Mouse (Mus musculus) layer of hippocampus, adult 9-11 months (tissue): ENCODE data around the gene Igf2bp1.

Experiments used
- DNase-seq: peaks from one replicate; pipeline ENCODE4 v3.0.0; 2022

Igf2bp1 gene

DNA sequence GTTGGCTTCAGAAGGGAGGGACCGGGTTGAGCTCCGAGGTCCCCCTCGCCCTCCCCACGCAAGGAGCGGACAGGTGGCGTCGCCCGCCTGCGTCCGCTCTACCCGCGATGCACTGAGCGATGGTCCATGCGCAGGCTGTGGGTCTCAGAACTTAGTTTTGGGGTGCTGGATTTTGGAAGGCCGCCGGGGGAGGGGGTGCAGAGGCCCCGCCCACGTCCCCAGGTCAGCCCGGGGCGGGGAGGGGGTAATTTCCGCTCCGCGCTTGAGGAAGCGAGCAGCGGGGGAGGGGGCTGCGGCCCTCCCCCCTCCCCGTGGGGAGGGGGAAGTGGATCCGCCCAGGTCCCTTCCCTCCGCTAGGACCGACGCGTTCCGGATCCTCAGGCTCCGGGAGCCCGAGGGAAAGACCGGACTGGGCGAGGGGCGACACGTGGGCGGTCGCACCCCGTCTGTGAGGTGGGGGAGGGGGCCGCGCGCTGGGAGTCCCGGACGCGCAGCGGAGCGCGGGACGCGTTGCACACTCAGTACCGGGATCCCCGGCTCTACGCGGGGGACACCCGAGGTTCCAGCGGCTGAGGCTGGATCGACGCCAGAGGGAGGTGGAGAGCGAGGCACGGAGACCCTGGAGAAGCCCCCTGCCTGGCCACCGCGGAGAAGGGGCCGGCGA lies 1.2 kb upstream of the Igf2bp1 start:
- no peak for DNase-seq

- DNase-seq: no peak
These were observed 669 bp upstream of the Igf2bp1 start for GRCm38 (mm10) chr11:96006367-96006851.

- DNase-seq: no peak
These were observed 842 bp downstream of the Igf2bp1 start for GRCm38 (mm10) chr11:96004793-96005402.

GRCm38 (mm10) chr11:96003969-96004792 lies 1.6 kb downstream of the Igf2bp1 start:
- no peak for DNase-seq

DNA sequence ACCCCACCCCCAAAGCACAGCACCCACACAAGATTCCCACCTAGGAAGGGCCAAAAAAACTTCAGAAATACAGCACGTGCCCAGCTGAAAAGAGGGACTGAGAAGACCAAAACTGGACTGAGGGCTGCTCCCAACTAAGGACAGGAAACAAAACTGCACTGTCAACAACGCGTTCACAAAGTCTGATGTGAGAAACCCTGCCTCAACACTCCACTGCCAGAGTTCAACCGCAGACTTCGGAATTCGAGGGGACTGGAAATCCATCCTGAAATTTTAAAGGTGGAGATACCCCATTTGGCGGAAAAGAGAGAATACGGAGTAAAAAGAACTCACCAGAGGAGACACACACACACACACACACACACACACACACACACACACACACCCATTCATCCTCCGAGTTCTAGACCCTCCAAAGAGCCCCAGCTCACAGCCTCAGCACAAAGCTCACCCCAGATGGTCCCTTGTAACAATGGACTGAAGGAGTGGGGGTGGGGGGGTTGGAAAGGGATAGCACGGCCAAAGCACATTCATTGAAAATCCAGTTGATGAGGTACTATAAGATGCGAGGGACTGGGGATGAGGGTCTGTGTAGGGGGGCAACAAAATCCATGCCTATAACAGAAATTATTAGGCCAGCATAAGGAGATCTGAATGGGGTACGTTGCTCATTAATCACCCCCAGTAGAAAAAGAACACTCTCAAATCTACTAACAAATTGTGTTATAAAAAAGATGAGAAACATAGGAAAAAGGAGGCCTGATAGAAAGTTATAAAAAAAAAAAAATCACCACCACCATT lies 2.4 kb downstream of the Igf2bp1 start:
- no peak for DNase-seq

DNA sequence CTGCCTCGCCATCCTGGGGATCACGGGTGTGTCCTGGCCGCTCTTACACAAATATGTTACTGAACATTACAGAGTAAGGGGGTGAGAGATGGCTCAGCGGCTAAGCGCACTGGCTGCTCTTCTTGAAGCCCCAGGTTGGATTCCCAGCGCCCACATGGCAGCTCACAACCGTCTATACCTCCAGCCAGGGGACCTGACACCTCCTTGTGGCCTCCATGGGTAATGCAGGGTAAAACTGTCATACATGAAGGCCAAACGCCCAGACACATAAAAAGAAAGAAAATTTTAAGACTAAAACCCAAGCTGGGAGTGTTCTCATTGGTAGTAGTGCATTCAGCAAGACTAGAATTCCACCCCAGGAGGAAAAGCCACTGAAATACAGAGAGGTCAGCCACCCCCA lies 11.6 kb downstream of the Igf2bp1 start:
- DNase-seq: no peak

DNA sequence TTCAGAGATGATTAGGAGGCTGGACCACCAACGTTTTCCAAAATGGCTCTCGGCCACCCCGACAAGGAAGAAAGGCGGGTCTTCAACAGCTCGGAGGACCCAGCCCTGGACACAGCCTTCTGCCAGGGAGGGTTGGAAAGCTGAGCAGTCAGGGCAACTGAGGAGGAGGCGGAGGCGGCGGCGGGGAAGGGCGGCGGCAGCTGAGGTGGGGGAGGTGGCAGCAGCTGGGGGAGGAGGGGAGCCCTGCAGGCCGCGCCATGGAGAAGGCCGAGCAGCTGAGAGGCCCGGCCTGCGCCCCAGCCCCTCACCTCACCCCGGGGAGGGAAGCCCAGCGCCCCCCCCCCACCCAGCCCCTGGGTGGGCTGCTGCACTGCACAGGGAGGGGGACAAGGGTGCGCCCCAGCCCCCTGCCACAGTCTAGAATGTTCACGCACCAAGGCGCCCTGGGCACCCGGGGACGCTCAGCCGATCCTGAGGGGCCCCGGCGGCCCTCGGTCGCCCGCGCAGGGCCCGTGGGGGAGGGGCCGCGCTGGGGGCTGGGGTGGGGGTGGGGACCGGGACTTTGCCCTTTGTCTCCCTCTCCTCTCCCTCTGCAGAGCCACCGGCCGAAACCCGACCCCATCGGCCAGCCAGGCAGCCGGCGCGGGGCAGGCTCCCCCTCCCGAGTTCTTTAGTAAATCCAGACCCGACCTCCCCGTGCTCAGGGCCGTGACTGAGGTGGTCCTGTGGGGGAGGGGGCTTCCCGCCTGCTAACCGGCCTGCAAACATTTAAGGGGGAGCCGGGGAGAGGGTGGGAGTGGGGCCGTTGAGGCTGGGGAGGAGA lies 14.6 kb downstream of the Igf2bp1 start:
- DNase-seq: no peak

DNA sequence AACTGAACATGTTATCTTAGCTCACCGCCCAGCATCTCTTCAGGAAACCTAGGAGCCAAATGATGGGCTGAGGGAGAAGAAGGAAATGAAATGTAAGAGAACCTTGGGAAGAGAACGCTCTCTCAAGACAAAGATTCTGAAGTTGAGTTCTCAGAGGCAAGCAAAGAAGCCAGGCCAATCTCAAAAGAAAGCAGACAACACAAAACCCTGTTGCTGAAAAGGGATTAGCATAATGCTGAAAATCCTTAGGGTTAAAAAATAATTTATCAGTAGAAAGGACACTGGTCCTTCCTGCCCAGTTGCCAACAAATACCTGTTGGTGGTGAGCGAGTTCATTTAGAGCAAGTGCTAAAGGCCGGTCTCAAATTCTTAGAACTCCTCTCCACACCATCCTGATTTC lies 15.3 kb downstream of the Igf2bp1 start:
- DNase-seq: no peak

DNA sequence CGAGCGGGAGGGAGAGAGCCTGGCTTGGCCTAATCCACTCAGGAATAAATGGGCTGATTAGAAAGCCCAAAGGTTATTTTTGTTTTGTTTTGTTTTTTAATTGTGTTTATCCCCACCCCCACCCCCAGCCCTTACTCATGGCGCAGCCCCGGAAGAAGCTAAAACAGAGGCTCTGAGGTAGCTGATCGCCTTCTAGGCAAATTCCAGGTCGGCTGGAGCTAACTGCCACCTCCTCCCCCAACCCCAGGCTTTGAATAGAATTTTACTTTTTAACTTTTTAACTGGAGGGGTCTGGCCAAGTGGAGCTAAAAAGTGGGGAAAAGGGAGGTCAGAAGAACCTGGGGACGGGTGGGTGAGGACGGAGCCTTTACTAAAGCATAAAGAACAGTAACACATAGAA lies 15.9 kb downstream of the Igf2bp1 start:
- DNase-seq: no peak

DNA sequence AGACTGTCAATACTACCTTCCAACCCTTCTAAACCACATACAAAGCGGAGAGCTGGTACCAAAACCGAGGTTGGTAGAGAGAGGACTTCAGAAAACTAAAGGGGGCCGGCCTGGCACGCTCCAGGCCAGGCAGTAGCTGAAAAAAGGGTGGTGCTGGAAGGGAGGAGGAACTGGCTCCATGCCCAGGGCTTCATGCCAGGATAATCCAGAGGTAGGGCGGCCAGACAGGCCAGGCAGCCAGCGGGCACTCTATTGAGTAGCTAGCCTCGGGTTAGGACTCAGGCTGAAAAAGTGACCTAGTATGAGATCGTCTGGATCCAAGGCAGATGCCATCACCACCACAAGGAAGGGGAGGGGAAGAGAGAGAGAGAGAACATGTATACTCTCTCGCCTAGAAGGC lies 17.2 kb downstream of the Igf2bp1 start:
- no peak for DNase-seq

DNA sequence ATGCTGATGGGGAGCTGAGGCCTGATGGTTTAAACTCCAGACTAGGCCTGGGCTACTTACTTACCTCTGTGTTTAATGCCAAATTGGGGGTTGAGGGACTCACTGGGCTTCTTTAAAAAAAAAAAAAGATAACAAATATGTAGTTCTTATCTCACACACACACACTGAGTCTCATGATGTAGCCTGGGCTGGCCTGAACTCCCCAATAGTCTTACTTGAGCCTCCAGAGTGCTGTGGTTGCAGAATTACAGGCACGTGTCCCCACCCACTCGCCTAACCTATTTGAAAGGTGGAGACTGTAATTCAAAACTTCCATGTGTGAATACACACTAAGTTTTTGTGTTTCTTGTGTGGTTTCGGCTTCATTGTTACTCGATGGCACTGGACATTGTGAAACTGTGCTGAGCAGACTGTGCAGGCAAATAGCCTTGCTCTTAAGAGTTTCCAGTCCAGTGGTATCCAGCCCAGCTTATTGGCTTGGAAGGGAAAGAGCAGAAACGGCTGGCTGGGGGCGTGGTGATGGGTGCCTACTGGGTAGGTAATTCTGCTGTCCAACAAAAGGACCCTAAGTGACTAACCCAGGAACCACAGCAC lies 17.8 kb downstream of the Igf2bp1 start:
- DNase-seq: no peak

DNA sequence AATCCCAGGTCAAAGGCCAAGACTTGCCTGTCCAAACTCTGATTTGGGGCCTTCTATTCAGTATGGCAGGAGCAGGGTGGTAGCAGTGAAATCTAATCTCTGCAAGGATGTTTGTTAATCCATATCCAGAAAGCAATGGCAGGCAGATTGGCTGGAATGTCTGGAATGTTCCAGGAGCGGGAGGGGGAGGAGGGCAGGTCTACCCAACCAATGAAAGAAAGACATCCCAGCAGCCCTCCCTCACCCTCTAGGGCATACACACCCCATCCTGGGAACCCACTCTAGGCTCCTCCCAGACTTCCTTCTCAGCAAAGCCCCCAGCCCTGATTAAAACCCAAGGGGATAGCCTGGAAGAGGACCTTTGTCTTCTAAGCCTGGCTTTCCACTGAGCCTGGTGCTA lies 23.3 kb downstream of the Igf2bp1 start:
- DNase-seq: no peak

DNA sequence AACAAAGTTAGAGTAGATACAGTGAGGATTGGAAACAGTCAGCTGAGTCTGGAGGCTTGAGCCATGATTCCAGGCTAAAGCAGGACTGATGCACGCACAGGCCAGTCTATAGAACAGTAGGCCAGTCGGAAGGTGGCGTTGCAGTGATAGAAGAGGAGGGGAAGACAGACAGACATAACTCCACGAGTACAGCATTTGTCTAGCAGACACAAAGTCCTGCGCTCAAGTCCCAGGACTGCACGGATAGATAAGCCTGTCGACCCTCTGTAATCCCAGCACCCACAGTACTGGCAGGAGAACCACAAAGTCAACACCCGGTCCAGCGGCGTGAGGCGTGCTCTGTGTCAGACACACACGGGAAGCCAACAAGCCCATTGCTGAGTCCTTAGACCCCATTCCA lies 23.9 kb downstream of the Igf2bp1 start:
- DNase-seq: no peak

DNA sequence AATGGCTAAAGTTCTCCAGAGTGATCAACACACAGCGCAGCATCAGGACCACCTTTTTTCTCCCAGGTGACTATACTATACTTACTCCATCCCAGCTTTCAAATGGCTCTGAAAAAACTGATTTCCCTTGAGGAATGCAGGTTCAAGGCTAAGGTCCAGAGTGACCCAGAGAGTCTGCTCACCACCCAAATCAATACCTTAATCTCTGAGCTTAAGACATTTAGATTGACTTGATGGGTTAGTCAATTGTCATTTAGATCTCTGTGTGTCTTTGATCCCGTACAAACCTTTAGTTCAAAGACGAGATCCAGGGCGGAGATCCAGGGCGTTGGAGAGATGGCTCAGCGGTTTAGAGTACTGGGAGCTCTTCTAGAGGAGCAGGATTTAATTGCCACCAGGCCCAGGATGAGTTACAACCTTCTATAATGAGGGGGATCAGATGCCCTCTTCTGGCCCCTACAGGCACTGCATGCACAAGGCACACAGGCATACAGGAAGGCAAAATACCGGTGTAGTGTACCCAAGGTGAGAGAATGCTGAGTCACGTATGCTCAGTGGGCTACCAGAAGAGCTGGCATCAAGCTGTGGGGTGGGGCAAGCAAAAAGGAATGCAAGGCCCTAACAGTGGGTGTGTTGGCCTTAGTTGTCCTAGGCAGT lies 24.9 kb downstream of the Igf2bp1 start:
- DNase-seq: no peak

- DNase-seq: no peak
These were observed 27.3 kb downstream of the Igf2bp1 start for GRCm38 (mm10) chr11:95978487-95978886.

DNA sequence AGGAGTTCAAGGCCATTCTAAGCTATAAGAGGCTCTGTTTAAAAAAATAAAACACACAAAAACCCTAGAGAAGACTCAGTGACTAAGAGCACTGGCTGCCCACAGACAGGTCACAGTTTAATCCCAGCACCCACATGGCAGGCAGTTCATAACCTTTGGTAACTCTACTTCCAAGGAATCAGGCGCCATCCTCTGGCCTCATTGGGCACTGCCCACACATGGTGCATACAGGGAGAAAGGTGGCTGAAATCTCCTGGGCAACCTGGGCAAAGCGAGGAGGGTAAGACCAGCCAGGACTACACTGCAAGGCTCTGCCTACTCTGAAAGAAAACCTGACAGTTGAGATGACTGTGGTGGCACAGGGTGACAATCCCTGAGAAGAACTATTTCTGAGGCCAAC lies 29.4 kb downstream of the Igf2bp1 start:
- DNase-seq: no peak

GRCm38 (mm10) chr11:95975694-95976093 lies 30.0 kb downstream of the Igf2bp1 start:
- DNase-seq: no peak

GRCm38 (mm10) chr11:95973187-95973586 lies 32.6 kb downstream of the Igf2bp1 start:
- no peak for DNase-seq

- no peak for DNase-seq
These were observed 42.4 kb downstream of the Igf2bp1 start for GRCm38 (mm10) chr11:95963304-95963703.

DNA sequence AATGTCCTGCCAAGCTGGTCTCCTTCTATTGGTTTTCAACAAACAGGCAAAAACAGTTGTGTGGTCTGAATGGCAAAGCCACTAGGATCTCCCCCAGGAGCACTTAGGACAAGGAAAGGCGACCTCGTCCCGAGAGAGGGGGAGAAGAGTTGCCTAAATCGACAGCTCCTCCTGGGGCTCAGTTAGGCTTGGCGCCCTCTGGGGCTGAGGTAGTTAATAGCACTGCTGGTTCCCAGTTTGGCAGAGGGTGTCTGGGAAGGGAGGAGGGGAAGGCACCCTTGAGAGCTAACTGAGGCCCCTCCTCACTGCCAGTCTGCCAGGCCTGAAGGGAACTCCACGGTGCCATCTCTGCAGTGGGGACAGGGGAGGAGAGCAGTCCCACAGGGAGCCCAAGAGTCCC lies 46.6 kb downstream of the Igf2bp1 start:
- DNase-seq: no peak

DNA sequence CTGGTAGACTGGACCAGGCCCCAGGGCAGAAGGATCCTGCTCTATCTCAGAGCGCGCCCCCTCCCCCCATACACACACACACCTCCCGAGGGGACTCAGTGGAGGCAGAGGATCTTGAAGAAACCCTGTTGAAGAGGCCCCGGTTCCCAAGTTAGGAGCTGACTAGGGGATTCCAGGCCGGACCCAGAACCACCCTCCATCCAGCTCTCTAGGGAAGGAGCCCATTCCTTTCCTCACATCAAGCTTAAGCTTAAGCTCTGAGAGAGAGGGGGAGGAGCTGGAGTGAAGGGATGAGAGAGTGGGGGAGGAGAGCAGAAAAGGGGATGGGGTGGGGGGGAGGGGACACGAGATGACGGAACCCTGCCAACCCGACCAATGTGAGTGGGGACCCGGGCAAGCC lies 47.5 kb downstream of the Igf2bp1 start:
- DNase-seq: no peak
